Mouse (Mus musculus) ES-Bruce4 (cell line): ENCODE results near the gene Lrrk1.

ENCODE experiments used
- CTCF ChIP-seq: IDR thresholded peaks from one replicate; pipeline ENCODE4 v1.8.1; 2011; ENCODE audit warnings: low read depth, low read length
- EP300 ChIP-seq: IDR thresholded peaks from 2 replicates; pipeline ENCODE4 v1.6.1; 2011; ENCODE audit warnings: low read depth, low read length; ENCODE audit not compliant: insufficient read depth
- POLR2A ChIP-seq: IDR thresholded peaks from one replicate; pipeline ENCODE4 v1.8.1; 2011; ENCODE audit warnings: low read length; ENCODE audit not compliant: insufficient read depth

- TF ChIP-seq EP300 (no peak), CTCF (no peak), POLR2A (no peak)
Measured at GRCm38 (mm10) chr7:66176929-66177328, 211.2 kb downstream of the Lrrk1 start.
